Mouse (Mus musculus) testis, postnatal 10 days (tissue): ENCODE data around the gene Gtf2f1.

Experiments
- DNase-seq: peaks from one replicate; pipeline ENCODE4 v3.0.0; 2021; ENCODE audit warnings: low spot score

Gene Gtf2f1

DNA sequence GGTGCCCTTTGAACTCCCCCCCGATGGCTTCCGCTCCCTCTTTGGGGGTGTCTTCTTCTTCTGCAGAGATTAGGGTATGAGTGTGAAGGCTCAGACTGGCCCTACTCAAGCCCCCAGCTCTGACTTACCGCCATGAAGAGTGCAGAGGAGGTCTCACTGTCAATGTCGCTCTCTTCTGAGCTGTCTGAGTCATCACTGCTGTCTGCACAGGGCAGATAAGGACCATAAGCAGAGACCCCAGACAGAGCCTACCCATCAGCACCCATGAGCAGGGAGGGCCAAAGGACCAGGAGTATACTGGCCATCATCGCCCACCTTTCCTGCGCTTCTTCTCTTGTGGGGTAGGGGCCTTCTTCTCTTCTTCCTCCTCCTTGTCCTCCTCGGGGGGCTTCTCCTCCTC is 7.1 kb downstream of the Gtf2f1 start:
- no peak for DNase-seq

DNA sequence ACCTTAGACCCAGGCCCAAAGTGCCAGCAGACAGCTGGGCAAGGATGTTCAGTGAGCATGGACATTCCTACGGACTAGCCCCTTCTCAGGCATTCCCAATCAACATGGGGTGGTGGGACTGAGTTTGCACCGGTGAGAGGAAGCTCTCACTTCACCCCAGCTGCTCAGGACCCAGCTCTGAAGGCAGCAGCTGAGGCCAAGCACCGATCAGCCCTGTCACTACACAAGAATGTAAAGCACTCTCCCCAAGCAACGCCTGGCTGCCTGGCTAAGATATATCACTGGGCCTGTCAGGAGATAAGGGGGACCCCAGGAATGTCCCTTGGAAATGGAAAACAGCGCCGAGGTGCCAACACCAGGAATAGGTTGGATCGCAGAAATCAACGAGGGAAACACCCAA is 9.9 kb downstream of the Gtf2f1 start:
- DNase-seq = no peak

DNA sequence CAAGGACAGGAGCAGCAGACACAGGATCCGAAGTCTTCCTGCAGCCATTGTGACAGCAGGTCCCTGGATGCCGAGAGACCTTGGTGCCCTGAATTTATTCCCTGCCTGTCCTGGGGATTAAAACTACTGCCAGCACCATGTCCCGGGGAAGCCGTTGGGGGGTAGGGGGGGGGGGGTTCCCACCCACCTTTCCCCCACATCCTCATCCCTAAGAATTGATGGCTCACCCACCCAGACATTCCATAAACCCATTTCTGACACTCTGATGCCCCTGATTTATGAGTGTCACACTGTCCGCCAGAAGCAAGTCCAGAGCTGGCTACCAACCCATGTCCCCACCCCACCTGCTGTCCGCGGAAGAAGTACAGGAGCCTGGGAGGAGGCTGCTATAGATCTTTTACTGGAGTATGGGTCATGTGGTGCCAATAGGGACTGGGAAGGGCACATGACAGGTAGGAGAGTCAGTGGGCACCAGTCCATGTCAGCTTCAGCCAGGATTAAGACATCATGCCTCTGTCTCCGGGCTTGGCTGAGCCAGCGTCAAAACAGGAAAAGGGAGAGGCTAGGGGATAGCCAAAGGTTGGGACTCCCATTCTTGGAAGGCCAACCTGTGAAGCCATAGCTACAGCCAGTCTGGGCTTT is 11.0 kb downstream of the Gtf2f1 start, which contains the start of gene Pspn:
TSS of gene Pspn (minus strand) at position 51 of the 642 bp plus-strand sequence.
- DNase-seq = no peak

DNA sequence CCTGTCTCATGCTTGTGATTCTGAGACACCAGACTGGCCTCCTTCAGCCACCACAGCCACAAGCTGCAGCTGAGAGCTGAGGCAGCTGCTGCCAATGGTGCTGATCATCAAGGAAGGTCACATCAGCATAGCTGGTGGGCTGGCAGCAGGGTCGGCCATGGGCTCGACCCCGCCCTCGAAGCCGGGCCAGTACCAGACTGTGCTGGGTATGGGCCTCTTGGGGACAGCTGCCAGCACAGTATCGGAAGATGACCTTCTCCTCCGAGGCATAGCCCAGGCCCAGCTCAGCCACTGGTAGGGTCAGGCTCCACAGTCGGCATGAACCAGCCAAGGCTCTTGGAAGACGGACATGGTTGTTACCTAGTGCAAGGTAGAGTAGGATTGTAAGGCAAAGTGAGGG is 11.7 kb downstream of the Gtf2f1 start:
- DNase-seq = no peak

DNA sequence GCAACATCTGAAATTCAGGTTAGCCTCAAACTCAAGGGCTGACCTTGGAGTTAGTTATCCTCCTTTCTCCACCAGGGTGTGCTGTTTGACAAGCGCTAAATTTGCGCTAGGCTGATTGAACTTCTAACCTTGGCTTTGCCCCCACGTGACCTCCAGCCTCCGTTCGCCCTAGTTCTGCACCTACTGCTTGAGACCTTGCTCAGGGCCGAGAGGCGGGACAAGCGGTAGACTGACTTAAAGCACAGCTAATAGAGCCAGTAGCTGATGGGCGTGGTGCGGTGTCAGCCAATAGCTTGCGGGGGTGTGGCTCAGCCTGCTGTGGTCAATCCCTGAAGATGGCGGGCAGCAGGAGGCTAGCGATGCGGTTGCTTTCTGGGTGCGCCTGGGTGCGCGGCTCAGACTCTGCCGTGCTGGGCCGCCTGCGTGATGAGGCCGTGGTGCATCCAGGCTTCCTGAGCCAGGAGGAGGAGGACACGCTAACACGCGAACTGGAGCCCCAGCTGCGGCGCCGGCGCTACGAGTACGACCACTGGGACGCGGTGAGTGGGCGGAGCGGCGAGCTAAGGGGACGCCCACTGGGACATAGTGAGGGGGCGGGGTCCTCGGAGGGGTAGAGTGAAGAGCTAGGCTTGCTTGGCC is 13.9 kb downstream of the Gtf2f1 start, which contains the start of gene Alkbh7:
TSS of gene Alkbh7 (plus strand) at position 311 of the 639 bp plus-strand sequence.
- DNase-seq = peak; percentile 95

DNA sequence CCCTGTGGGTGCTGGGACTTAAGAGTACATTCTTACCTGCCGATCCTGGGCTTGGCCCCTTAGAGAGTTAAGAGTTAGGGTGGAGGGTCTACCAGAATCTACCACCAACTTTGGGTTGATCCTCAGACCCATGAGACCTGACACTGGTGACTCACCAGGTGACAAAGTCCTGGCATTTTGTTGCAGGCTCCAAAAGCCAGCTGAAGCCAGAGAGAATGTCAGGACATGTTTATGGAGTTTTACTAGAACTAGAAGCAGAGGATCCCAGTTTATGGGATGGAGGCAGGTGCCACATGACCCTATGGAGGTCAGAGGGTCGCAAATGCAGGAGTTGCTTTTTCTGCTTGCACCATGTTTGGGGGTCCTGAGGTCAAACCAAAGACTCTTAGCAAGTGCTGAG is 14.6 kb downstream of the Gtf2f1 start:
- DNase-seq = no peak

DNA sequence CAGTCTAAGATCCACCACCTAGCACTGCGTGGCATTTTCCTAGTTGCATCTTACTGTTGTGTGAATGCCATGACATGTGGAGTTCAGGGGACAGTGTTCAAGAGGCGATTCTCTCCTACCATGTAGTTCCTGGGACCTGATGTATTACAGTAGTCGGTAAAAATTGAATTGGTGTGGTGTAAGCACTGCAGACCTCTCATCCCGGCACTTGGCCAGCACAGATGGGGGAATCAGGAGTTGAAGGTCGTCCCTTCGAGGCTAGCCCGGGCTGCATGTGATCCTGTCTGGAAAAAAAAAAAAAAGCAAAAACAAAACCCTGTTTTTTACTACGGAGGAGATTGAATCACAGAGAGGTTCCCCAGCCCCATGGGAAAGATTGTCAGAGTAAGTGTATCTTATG is 16.0 kb downstream of the Gtf2f1 start:
- DNase-seq = no peak

DNA sequence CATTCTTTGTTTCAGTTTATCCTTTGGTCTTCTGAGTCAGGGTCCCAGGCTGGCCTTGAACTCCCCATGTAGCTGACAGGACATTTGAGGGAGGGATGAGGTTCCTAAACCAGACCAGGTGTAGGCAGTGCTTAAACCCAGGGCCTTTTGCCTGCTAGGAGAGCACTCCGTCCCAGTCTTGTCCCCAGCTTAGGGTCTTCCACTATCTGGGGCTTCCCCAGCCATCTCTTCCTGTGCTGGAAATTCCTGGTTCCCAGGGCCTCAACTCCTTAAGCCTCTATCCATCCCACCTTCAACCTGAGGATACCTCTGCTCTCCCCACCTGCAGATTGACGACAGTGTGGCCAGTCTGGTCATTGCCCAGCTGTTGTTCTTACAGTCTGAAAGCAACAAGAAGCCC is 20.1 kb downstream of the Gtf2f1 start:
- peak; percentile 35 for DNase-seq

DNA sequence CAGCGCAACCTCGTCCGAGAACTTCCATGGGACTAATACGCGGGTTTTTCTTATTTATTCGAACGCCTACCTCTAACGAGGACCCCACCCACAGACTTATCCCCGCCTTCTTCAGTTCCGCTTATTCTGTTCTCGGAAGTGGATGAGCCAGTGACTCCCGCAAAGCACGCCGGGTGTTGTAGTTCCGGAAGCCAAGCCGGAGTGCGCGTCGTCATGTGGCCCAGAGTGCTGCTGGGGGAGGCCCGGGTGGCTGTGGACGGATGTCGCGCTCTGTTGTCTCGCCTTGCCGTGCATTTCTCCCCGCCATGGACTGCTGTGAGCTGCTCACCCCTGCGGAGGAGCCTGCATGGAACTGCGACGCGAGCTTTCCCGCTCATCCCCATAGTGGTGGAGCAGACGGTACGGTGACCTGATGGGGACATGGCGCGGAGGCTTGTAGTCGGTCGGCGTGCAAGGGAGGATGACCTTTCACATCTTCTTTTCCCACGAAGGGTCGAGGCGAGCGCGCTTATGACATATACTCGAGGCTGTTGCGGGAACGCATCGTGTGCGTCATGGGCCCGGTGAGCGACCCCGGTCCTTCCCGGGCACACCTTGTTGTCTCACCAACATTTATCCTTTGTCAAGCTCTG is 20.9 kb downstream of the Gtf2f1 start, which contains the start of gene Clpp:
TSS of gene Clpp (plus strand) at position 191 of the 632 bp plus-strand sequence.
- DNase-seq = peak; percentile 92

DNA sequence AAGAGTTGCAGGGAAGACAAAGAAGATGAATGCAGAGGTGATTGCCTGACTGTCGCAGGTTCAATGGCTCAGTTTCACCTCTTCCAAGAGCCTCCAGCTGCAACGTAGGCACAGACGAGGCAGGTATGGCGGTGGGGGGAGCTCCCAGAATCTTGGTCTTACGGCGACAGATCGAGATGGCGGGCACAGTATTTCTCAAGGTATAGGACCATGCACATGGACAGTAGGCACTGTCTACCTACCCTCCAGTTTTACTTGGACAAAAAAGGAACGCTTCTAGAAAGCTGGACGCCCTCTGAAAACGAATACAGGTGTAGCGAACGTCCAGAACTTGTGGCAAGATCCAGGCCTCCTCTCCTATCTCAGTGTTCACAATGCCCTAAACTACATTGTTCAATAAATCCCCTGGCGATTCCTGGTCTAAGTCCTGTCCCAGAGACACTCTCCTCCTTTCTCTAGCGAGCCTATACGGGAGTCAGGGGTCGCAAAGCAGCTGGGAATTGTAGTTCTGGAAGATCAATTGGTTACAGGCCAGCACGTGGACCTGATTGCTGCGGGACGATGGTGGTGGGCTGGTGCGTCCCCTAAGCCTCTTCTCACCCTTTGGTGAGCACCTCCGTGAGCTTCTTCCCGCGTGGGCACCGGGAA is 21.5 kb downstream of the Gtf2f1 start:
- peak; percentile 41 for DNase-seq

DNA sequence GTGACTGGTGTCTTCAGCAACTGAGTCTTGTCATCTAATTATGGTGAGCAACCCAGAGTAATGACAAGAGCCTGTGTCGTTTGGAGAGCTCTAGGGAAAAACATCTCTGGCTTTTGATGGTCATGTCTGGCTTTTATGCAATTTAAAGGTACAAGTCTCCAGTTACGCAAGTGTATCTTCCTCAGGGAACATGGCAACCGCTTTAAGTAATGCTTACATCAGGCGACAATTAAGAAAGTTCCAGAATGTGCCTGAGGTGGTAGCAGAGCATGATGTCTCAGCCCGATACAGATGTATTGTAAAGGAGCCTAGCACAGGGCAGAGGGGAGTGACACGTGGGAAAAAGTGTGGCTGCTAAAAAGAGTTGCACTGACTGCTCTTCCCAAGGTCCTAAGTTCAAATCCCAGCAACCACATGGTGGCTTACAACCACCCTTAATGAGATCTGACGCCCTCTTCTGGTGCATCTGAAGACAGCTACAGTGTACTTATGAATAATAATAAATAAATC is 22.1 kb downstream of the Gtf2f1 start:
- peak; percentile 33 for DNase-seq

DNA sequence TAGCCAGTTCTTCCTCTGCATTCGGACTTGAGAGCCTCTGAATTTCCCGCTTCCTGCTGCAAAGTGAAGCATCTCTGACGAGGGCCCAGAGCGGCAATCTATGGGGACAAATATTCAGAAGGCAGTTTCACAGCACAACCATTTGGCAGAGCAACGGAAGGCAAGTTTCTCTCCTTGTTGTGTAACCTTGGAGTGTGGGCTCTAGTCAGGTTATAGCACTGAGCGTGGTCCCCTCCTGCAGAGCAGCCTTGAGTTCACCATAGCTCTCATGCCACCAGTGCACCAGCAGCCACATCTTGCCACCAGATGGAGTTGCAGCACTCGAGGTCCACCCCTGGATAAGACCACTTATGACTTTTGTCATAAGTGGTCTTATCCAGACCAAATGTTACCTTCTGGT is 22.6 kb downstream of the Gtf2f1 start:
- DNase-seq = peak; percentile 33

DNA sequence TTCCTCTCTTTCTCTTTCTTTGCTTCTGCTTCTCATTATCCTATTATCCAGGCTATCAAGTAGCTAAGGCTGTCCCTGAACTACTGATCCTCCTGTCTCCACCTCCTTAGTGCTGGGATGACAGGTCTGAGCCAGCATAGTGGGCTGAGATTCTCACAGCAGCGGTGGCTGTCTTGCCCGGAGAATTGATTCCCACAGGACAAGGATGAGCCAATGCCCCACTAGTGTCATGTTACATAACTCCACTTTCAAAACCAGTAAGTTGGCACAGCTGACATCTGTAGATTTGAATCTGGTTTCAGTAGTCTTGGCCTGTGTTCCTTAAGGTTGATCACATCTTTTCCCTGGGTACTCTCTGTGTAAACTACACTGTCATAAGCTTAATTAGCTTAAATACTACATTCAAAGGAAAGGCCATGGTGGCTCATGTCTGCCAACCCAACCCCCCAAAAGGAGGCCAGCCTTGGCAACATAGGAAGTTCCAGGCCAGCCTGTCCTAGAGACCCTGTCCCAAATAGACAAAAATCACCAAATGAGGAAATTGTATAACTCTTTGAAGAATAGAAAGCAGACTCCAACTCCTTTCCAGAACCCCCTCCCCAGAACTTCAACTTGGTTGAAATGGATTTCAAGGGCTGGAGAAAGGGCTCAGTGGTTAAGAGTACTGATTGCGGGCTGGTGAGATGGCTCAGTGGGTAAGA is 24.8 kb downstream of the Gtf2f1 start:
- peak; percentile 25 for DNase-seq

DNA sequence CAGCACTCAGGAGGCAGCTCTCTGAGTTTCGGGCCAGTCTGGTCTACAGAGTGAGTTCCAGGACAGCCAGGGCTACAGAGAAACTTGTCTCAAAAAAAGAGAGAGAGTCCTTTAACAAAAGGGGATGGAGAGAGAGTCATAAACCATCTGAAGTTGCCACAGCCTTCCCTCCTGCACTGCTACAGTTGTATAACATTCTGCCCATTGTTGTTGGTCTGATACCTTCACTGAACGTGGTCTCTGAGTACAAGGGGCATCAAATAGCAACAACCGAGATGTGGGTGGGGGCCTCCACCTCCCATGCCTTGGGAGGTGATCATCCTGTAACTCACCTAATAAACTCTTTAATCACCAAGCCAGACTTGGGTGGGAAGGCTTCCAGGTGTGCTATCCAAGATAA is 25.4 kb downstream of the Gtf2f1 start:
- DNase-seq = peak; percentile 27

DNA sequence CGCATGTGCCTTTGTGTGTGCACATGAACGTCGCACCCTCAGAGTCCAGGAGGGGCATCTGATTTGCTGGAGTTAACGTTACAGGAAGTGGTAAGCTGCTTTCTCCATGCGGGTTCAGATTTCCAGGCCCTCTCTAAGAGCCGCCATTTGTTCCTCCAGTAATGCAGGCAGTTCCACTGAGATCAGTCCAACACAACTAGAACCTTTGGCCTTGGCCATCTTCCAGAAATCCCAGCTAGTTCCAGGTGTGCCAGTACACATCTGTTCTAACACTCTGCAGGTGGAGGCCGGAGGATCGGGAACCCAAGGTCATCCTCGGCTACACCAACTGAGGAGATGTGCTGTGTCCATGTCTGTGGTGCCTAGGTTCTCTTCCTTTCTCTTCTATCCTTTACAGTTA is 26.2 kb downstream of the Gtf2f1 start:
- DNase-seq = peak; percentile 41

DNA sequence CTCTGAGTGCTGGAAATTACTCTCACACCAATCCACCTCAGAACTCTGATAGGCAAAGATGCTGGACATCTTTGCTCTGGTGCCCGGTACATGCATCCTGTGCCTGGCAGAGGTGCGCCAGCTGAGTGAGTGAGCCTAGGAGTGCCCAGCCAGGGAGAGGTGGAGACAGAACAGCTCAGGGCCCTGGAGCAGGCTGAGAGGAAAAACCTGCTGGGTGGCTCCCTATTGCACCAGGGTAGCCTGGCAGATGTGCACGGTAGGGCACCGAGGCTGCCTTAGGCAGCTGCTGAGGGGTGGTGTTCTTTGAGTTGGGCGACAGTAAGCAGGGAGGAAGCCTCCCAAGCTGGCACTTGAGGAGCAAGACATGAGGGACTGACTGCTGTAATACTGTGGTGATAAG is 29.1 kb downstream of the Gtf2f1 start, which contains the start of gene Acer1:
TSS of gene Acer1 (minus strand) at position 114 of the 400 bp plus-strand sequence.
- DNase-seq = no peak

DNA sequence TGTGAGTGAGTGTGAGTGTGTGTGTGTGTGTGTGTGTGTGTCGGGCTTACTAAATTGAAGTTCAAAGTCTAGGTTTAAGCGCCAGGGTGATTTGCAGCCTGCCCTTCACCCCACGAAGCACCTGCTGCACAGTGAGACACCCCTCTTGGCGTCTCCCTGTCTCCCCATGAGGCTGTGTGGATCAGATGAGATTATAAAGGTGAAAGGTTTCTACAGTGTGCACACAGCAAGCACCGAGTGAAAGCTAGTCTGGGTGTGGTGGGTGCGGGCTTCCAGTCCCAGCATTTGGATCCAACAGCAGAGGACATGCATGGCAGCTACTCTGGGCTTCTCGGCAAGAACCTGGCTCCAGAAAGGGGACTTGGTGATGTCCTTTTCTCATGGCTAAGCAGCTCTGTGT is 30.0 kb downstream of the Gtf2f1 start:
- DNase-seq = no peak

DNA sequence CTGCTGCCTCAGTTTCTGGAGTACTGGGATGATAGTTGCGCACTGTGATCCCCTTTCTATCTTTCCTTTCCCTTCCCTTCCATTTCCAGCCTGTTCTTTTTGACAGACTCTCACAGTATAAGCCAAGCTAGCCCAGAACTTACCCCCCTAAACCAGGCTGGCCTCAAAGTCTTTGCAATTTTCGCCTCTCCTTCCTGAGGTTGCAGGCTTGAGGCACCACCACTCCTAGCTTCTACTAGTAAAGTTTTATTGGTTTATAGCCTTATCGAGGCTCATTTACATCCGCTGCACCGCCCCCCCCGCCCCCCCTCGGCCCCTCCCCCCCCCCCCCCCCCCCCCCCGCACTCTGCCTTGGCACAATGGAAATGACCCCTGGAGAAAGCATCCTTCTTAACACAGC is 31.6 kb downstream of the Gtf2f1 start:
- no peak for DNase-seq

DNA sequence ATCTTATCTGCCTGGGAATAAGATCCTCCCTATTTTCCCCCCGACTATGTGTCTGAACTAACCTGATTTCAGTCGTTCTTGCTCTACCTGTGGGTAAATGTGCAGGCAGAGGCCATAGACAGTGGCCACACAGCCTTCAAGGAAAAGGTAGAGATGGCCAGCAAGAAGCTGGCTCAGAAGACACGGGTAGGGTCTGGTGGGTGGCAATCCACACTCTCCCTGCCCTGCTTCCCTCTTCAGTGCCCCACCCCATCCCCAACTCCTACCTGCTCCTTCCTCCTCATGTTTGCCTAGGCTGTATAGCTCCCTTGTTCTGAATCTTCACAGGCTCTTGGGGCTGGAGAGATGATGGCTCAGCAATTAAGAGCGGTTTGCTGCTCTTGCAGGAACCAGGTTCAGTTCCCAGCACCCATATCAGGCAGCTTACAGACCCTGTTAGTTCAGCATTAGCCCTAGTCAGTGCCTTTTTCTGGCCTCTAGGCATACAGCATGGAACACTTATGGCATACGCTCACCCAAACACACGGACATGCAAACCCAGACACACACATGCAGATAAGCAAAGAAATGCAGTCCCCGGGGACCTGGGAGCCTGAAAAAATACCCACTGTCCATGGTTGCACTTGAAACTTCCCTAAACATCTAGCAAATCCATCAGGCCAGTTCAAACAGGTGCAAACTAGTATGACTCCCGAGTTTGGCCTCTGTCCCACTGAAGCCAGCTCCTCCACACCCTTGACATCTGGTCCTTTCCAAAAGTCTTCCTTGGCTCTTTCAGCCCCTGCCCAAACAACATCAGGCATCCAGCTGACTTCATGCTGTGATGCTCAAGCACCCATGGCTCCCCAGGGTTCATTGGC is 34.3 kb downstream of the Gtf2f1 start:
- DNase-seq = no peak

DNA sequence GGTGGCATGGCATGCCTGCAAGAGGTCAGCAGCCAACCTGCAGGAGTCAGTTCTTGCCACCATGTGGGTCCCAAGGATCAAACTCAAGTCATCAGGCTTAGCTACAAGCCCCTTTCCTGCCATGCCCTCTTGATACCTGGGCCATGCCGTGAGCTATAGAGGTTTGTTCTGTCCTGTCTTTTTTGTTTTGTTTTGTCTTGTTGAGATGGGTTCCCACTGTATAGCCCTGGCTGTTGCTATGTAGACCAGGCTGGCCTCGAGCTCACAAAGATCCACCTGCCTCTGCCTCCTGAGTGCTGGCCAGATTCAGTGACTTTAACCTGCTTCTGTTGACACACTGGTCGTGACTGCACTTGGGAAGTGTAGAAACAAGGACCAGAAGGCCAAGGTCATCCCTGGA is 35.7 kb downstream of the Gtf2f1 start:
- no peak for DNase-seq

DNA sequence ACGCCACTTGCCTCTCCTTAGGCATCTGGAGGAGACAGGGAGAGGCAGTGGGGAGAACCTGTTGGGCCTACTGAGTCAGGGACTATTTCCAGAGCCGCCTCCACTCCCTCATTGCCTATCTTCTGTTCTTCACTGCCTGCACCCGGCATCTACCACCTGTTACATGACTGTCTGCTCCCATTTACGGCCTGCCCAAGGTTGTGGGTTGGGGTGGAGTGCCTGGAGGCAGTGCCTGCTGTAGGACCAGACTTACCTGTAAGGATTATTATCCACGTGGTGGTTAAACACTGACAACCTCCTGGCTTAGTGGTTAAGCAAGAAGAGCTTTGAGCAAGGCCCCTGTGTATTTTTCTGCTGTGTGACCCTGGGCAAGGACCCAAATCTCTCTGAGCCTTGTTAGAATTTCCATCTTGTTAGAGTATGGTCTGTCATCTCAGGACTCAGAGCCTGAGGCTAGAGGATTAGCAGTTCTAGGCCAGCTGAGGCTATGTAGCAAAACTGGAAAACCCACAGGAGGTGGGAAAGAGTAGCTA is 36.3 kb downstream of the Gtf2f1 start:
- no peak for DNase-seq
